In the genomic region with DNA sequence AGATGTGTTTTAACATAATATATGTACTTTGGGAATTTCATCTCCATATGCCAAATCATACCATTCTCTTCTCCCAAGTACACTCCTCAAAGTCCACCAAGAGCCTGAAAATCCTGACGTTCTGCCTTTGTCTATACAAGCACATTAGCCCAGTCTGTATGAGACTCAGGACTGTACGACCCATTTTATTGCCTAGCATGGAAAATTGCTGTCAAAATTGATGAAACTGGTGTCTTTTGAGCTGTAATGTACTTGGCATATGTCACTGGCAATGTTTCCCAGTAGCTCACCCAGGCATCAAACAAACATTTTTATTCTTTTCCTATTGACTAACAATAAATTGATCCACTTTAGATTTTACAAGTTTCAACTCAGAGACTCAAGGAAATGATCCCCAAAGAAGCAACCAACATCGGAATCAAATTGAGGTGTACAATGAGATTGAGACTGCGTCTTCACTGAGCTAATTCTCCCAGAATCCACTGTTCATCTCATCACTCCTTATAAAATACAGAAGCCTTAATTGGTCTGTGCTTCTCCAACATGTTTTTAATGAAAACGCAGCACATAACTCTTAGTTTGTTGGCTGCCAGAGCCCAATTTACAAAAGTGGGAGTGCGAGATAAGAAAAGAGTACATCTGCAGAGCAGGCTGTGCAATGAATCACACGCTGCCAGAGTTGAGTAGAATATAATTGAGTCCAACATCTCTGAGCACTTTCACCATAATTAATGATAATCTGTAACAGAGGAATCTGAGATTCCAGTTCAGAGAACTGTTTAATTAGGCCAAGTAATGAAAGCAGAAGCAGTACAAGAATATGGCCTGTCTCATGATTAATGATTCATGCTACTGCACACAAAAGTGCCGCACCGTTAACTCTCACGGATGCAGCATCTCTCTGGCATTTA, we compare ENCODE assay signal across 11 mouse cellular contexts.
DNase-seq lines count a peak whose midpoint lies in the region; ATAC-seq and TF ChIP-seq lines count a peak whose summit lies in the region.
"Had no signal": no experiment of that assay in that cellular context is flagged by ENCODE, and none has a peak within 500 bp of the region (broad histone marks: within the 10 kb centered on the region; RNA-seq: fewer than 3 reads in every experiment).

No protein-coding gene starts in this region.

- no peaks in the 10 kb centered on the region for H3K36me3 ChIP-seq in forebrain, postnatal 0 days (ENCODE audit: insufficient read depth)
- H3K36me3 ChIP-seq: G1E; lung, embryonic 15.5 days had no signal

- H3K27ac ChIP-seq in forebrain, postnatal 0 days (ENCODE audit: low read depth, low read length): no peak overlapping the region; the same call in 1 of the 2 replicates
- H3K27ac ChIP-seq: lung, embryonic 15.5 days had no signal

- peak overlapping the region; percentile 27; the same call in 1 of the 2 replicates for H3K4me2 ChIP-seq in forebrain, postnatal 0 days (ENCODE audit: low read depth)
- H3K4me2 ChIP-seq: lung, embryonic 15.5 days had no signal

- 17% methylated on average over 10 of the region's 10 CpGs for whole genome bisulfite sequencing in forebrain, postnatal 0 days

- H3K9me3 ChIP-seq in forebrain, postnatal 0 days (ENCODE audit: low read length): no peaks in the 10 kb centered on the region
- H3K9me3 ChIP-seq: G1E; lung, embryonic 15.5 days had no signal

- H3K9ac ChIP-seq in forebrain, postnatal 0 days: no peak overlapping the region
- H3K9ac ChIP-seq: lung, embryonic 15.5 days had no signal

- peak; percentile 19 for DNase-seq in right cerebral cortex, adult 18-20 months
- DNase-seq in right cerebral cortex, postnatal 4 days: no peak
- DNase-seq in forebrain, postnatal 0 days: peak; percentile 61
- DNase-seq in layer of hippocampus, postnatal 36 days: peak; percentile 17 to 40
- DNase-seq in telencephalon, adult 2 months (ENCODE audit: low read depth, low spot score): peak; percentile 56
- DNase-seq in spleen, postnatal 14 days (ENCODE audit: low spot score in 2 of 2): no peak
- DNase-seq: adrenal gland, adult 8-10 months had no signal

- peak; percentile 85 for ATAC-seq in forebrain, postnatal 0 days
- ATAC-seq in erythroid progenitor cell, adult 5-6 weeks (replicated peaks; ENCODE audit: low FRiP score, poor library complexity, severe bottlenecking): no peak

- H3K4me3 ChIP-seq in forebrain, postnatal 0 days (ENCODE audit: low read depth, low read length): no peak overlapping the region
- H3K4me3 ChIP-seq: lung, embryonic 15.5 days; myocyte had no signal

- TF ChIP-seq CTCF in forebrain, postnatal 0 days (IDR thresholded peaks at IDR 0.05; ENCODE audit: low read depth): no peak

- no peaks in the 10 kb centered on the region for H3K27me3 ChIP-seq in forebrain, postnatal 0 days (ENCODE audit: insufficient read depth, low read length)
- H3K27me3 ChIP-seq: lung, embryonic 15.5 days had no signal

- no peaks in the 10 kb centered on the region for H3K4me1 ChIP-seq in forebrain, postnatal 0 days (ENCODE audit: insufficient read depth)
- H3K4me1 ChIP-seq: lung, embryonic 15.5 days had no signal

Comparison
In these comparisons a context has a peak if more than half of its experiments do, and no peak if none do; other contexts are left out.
1. DNase-seq: peak in right cerebral cortex, adult 18-20 months (single experiment), forebrain, postnatal 0 days (single experiment), layer of hippocampus, postnatal 36 days (2 of 2) and telencephalon, adult 2 months (single experiment); none in right cerebral cortex, postnatal 4 days (single experiment) and spleen, postnatal 14 days (0 of 2).